Mouse (Mus musculus) MEL (cell line): Measurements from ENCODE around the gene Cdh13.

ENCODE experiments used
- CTCF ChIP-seq, 3 experiments: IDR thresholded peaks in 2 of 3; conservative IDR thresholded peaks in 1 of 3; 2 replicates each; pipeline ENCODE4 v1.5.1; 2011 to 2012; ENCODE audit warnings: low read length in 3 of 3, low read depth in 2 of 3, mild to moderate bottlenecking in 2 of 3, improper control_type of control experiment in 1 of 3, inconsistent platforms in 1 of 3, mixed read lengths in 1 of 3, moderate library complexity in 1 of 3; ENCODE audit not compliant: control insufficient read depth in 1 of 3, insufficient read depth in 1 of 3, poor library complexity in 1 of 3, severe bottlenecking in 1 of 3
- EP300 ChIP-seq, 2 experiments: IDR thresholded peaks; 2 replicates each; pipeline ENCODE4 v1.6.1; 2011; ENCODE audit warnings: improper control_type of control experiment in 2 of 2, low read length in 2 of 2, low read depth in 1 of 2, mild to moderate bottlenecking in 1 of 2
- HCFC1 ChIP-seq: IDR thresholded peaks from 2 replicates; pipeline ENCODE4 v1.6.1; 2012; ENCODE audit warnings: low read depth, mild to moderate bottlenecking, inconsistent platforms, low read length, improper control_type of control experiment, moderate library complexity
- MEF2A ChIP-seq: IDR thresholded peaks from 2 replicates; pipeline ENCODE4 v1.6.1; 2014; ENCODE audit warnings: low read depth, mild to moderate bottlenecking, inconsistent platforms, low read length, improper control_type of control experiment; ENCODE audit not compliant: poor library complexity, insufficient replicate concordance, severe bottlenecking; ENCODE audit errors: extremely low read depth
- POLR2A ChIP-seq, 2 experiments: IDR thresholded peaks; 2 replicates each; pipeline ENCODE4 v1.6.1; 2011 to 2012; ENCODE audit warnings: low read length in 2 of 2, mild to moderate bottlenecking in 2 of 2, control low read depth in 1 of 2, improper control_type of control experiment in 1 of 2, low read depth in 1 of 2, moderate library complexity in 1 of 2; ENCODE audit not compliant: control insufficient read depth in 1 of 2, insufficient read depth in 1 of 2, poor library complexity in 1 of 2
- USF2 ChIP-seq, 2 experiments: IDR thresholded peaks; 2 replicates each; pipeline ENCODE4 v1.6.1; 2011 to 2012; ENCODE audit warnings: improper control_type of control experiment in 2 of 2, low read length in 2 of 2, borderline replicate concordance in 1 of 2, inconsistent platforms in 1 of 2, low read depth in 1 of 2, mild to moderate bottlenecking in 1 of 2; ENCODE audit not compliant: insufficient read depth in 1 of 2

DNA sequence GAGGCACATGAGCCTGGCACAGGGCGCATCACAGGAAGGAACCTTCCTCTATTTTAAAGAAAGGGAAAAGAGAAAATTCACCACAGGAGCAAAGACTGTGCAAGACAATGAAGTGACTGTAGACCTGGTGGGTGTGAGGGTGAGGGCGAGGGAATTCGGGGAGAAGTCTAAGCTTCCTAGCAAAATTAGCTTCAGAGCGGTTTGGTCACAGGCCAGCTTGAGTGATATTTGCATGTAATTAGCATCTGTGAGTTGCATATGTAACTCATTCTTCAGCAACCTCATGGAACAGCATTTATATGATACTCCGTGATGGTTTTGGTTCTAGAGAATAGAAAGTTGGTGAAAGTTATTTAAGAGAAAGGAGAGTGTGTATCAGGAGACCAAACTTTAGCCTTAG is 73.5 kb downstream of the Cdh13 start:
- no peak for TF ChIP-seq CTCF (IDR thresholded peaks at IDR 0.05 in 2 of 3, conservative IDR thresholded peaks at IDR 0.05 in 1 of 3; ENCODE audit: control insufficient read depth in 1 of 3, insufficient read depth in 1 of 3, low read depth in 2 of 3, low read length in 3 of 3, poor library complexity in 1 of 3, severe bottlenecking in 1 of 3)
- no peak for TF ChIP-seq POLR2A (IDR thresholded peaks at IDR 0.05; ENCODE audit: control insufficient read depth in 1 of 2, insufficient read depth in 1 of 2, low read depth in 1 of 2, low read length in 2 of 2, poor library complexity in 1 of 2)
- no peak for TF ChIP-seq HCFC1
- TF ChIP-seq EP300 (IDR thresholded peaks at IDR 0.05; ENCODE audit: low read depth in 1 of 2, low read length in 2 of 2): no peak
- no peak for TF ChIP-seq USF2 (IDR thresholded peaks at IDR 0.05; ENCODE audit: borderline replicate concordance in 1 of 2, insufficient read depth in 1 of 2, low read depth in 1 of 2, low read length in 2 of 2)
- TF ChIP-seq MEF2A: no peak
